Mouse (Mus musculus): ENCODE measurements at regions not wholly inside any gene's neighbourhood (a gene's known extent, or its start where the extent isn't known, plus 50 kb on each side); places are given as distances from the start of the nearest gene placed in this dataset.

GRCm38 (mm10) chr10:39216142-39216904 lies 52.7 kb upstream of the Ccn6 start:
- no peak for DNase-seq

- DNase-seq, result no peak
Measured at GRCm38 (mm10) chr10:39214563-39214962, 51.0 kb upstream of the Ccn6 start.
